8 mouse cellular contexts compared by ENCODE assay signal in genomic region chr9:110741711-110742294, GRCm38 (mm10). TPM values are rescaled to one million over a fixed set of nuclear protein-coding genes. Genes with fewer than 3 reads are reported as not detected.
A peak's percentile ranks its signal among the peaks of the same experiment; 100 is the strongest.
DNase-seq lines count a peak whose midpoint lies in the region; ATAC-seq lines count a peak whose summit lies in the region.

Myl3 (plus strand) TSS chr9:110741861.

- WGBS in embryonic facial prominence, embryonic 11.5 days, result 2% methylated on average over 17 of the region's 17 CpGs
- 9% methylated on average over 17 of the region's 17 CpGs for WGBS in heart, embryonic 16.5 days
- 5% methylated on average over 17 of the region's 17 CpGs for WGBS in liver, embryonic 15.5 days (ENCODE audit: insufficient replicate concordance)

- peaks cover 2% of the 10 kb centered on the region; the same call in 1 of the 2 replicates for H3K4me1 ChIP-seq in erythroblast, embryonic 14.5 days (ENCODE audit: control insufficient read depth)
- no peaks in the 10 kb centered on the region; the same call in none of the 2 replicates for H3K4me1 ChIP-seq in embryonic facial prominence, embryonic 11.5 days (ENCODE audit: control insufficient read depth, insufficient read depth, low read length)
- H3K4me1 ChIP-seq in heart, embryonic 16.5 days (ENCODE audit: control insufficient read depth, insufficient read depth, low read length), result peaks cover 10% of the 10 kb centered on the region; the same call in 1 of the 2 replicates
- peaks cover 8% of the 10 kb centered on the region for H3K4me1 ChIP-seq in liver, embryonic 15.5 days (replicated peaks)

- H3K9me3 ChIP-seq in erythroblast, embryonic 14.5 days (ENCODE audit: control insufficient read depth, low read length), result peaks cover 2% of the 10 kb centered on the region; the same call in 1 of the 2 replicates
- no peaks in the 10 kb centered on the region for H3K9me3 ChIP-seq in embryonic facial prominence, embryonic 11.5 days (replicated peaks; ENCODE audit: control insufficient read depth, low read length)
- no peaks in the 10 kb centered on the region for H3K9me3 ChIP-seq in heart, embryonic 16.5 days (replicated peaks; ENCODE audit: control insufficient read depth, low read length)
- H3K9me3 ChIP-seq in liver, embryonic 15.5 days (replicated peaks), result no peaks in the 10 kb centered on the region

- peak within 1 kb of the TSS; percentile 48 for H3K4me3 ChIP-seq in erythroblast, embryonic 14.5 days (replicated peaks)
- H3K4me3 ChIP-seq in embryonic facial prominence, embryonic 11.5 days (ENCODE audit: low read depth, low read length), result peak within 1 kb of the TSS; percentile 87
- peak within 1 kb of the TSS; percentile 65 for H3K4me3 ChIP-seq in heart, embryonic 16.5 days (ENCODE audit: low read length)
- peak within 1 kb of the TSS; percentile 52 for H3K4me3 ChIP-seq in liver, embryonic 15.5 days (replicated peaks)

- no peaks in the 10 kb centered on the region for H3K36me3 ChIP-seq in erythroblast, embryonic 14.5 days (ENCODE audit: control insufficient read depth)
- H3K36me3 ChIP-seq in embryonic facial prominence, embryonic 11.5 days (replicated peaks; ENCODE audit: control insufficient read depth, insufficient read depth, low read depth, low read length), result no peaks in the 10 kb centered on the region
- no peaks in the 10 kb centered on the region for H3K36me3 ChIP-seq in heart, embryonic 16.5 days (ENCODE audit: control insufficient read depth, insufficient read depth)
- no peaks in the 10 kb centered on the region for H3K36me3 ChIP-seq in liver, embryonic 15.5 days (replicated peaks)

- DNase-seq in embryonic facial prominence, embryonic 11.5 days (ENCODE audit: low spot score), result peak; percentile 24
- DNase-seq in adrenal gland, adult 2 months, result no peak
- DNase-seq in layer of hippocampus, postnatal 25 days (ENCODE audit: extremely low spot score in 1 of 2, low spot score in 1 of 2), result no peak
- no peak for DNase-seq in frontal cortex, postnatal 36 days (ENCODE audit: low spot score in 2 of 2)

- peak within 1 kb of the TSS; percentile 93 for H3K9ac ChIP-seq in embryonic facial prominence, embryonic 11.5 days (replicated peaks; ENCODE audit: low read length)
- H3K9ac ChIP-seq in heart, embryonic 16.5 days (ENCODE audit: low read length), result peak within 1 kb of the TSS; percentile 86
- H3K9ac ChIP-seq in liver, embryonic 15.5 days, result 0 out of 2 replicates have a peak within 1 kb of the TSS, but pooled peaks have one; percentile 8

- peak within 1 kb of the TSS; percentile 93 for H3K27ac ChIP-seq in embryonic facial prominence, embryonic 11.5 days (replicated peaks; ENCODE audit: low read depth, low read length)
- H3K27ac ChIP-seq in heart, embryonic 16.5 days (ENCODE audit: low read length), result peak within 1 kb of the TSS; percentile 72; the same call in 1 of the 2 replicates
- H3K27ac ChIP-seq in liver, embryonic 15.5 days (replicated peaks), result no peak within 1 kb of the TSS

- H3K27me3 ChIP-seq in erythroblast, embryonic 14.5 days (ENCODE audit: control insufficient read depth), result peaks cover 77% of the 10 kb centered on the region
- no peaks in the 10 kb centered on the region for H3K27me3 ChIP-seq in embryonic facial prominence, embryonic 11.5 days (ENCODE audit: control insufficient read depth, insufficient read depth, low read length)
- H3K27me3 ChIP-seq in heart, embryonic 16.5 days (ENCODE audit: control insufficient read depth, insufficient read depth, low read length), result peaks cover 16% of the 10 kb centered on the region
- H3K27me3 ChIP-seq in liver, embryonic 15.5 days, result peaks cover 79% of the 10 kb centered on the region

- ATAC-seq in erythroblast, adult 5-6 weeks (replicated peaks; ENCODE audit: low FRiP score, poor library complexity, severe bottlenecking), result no peak
- ATAC-seq in embryonic facial prominence, embryonic 11.5 days (replicated peaks; ENCODE audit: insufficient number of reproducible peaks, low FRiP score, low TSS enrichment, low read depth), result 0 out of 2 replicates have a peak, but pooled peaks have one; percentile 12
- no peak for ATAC-seq in heart, embryonic 16.5 days (replicated peaks; ENCODE audit: extremely low read depth, insufficient read depth, low FRiP score)
- no peak for ATAC-seq in liver, embryonic 15.5 days (ENCODE audit: insufficient read depth)

- H3K4me2 ChIP-seq in embryonic facial prominence, embryonic 11.5 days (ENCODE audit: low read depth, low read length), result peak within 1 kb of the TSS; percentile 81
- peak within 1 kb of the TSS; percentile 73 for H3K4me2 ChIP-seq in heart, embryonic 16.5 days (ENCODE audit: low read depth, low read length)
- peak within 1 kb of the TSS; percentile 68 for H3K4me2 ChIP-seq in liver, embryonic 15.5 days

RNA-seq across cellular contexts. Expression of gene Myl3, which starts in this region (rescaled TPM):
- not detected in 2 replicates for polyA plus RNA-seq in erythroblast, embryonic 14.5 days (2012)
- not detected in 2 replicates for total RNA-seq in erythroblast, adult 5-6 weeks (2015; ENCODE audit: low replicate concordance)
- total RNA-seq in erythroblast, adult 5-6 weeks (2017; ENCODE audit: low replicate concordance), result not detected in 2 replicates
- 2.8 and 14.9 TPM in 2 replicates for polyA plus RNA-seq in embryonic facial prominence, embryonic 11.5 days (2014; fragmentation: Nextera tagmentation; extraction: Ambion mirVana)
- polyA plus RNA-seq in heart, embryonic 16.5 days (2015; fragmentation: Nextera tagmentation; extraction: Ambion mirVana), result 4,391 and 5,295 TPM in 2 replicates
- 2.8 and 3.0 TPM in 2 replicates for polyA plus RNA-seq in liver, embryonic 15.5 days (2015; fragmentation: Nextera tagmentation; extraction: Ambion mirVana)
- total RNA-seq in adrenal gland, adult 2 months (2021), result under 1 TPM in 1 of 2 experiments, not detected in 1; 0.66 TPM
- polyA plus RNA-seq in adrenal gland, adult 2 months (2012; rRNA removed), result 0.22 TPM in 1 of 2 replicates, not detected in the other
- under 1 TPM in 1 of 2 experiments, not detected in 1; 0.39 TPM for total RNA-seq in layer of hippocampus, postnatal 25 days (2021)

Comparison
In these comparisons a context has a peak if more than half of its experiments do, and no peak if none do; other contexts are left out.
1. RNA of gene Myl3 (polyA plus RNA-seq): 4,391 to 5,295 TPM in heart, embryonic 16.5 days; 2.8 to 14.9 TPM in embryonic facial prominence, embryonic 11.5 days, 2.8 to 3.0 TPM in liver, embryonic 15.5 days, 0.22 TPM in adrenal gland, adult 2 months and not detected in erythroblast, embryonic 14.5 days; every median in the first group is over 100 times any median in the second.
2. H3K9ac ChIP-seq: peak in every context shown above with its lines; median percentile 93 in embryonic facial prominence, embryonic 11.5 days; 86 in heart, embryonic 16.5 days; 8 in liver, embryonic 15.5 days.
3. Peak in every context shown above with its lines, with median percentiles within 50 percentile points of each other: H3K4me3 ChIP-seq and H3K4me2 ChIP-seq.